21 mouse cellular contexts compared by ENCODE assay signal in the genomic region with DNA sequence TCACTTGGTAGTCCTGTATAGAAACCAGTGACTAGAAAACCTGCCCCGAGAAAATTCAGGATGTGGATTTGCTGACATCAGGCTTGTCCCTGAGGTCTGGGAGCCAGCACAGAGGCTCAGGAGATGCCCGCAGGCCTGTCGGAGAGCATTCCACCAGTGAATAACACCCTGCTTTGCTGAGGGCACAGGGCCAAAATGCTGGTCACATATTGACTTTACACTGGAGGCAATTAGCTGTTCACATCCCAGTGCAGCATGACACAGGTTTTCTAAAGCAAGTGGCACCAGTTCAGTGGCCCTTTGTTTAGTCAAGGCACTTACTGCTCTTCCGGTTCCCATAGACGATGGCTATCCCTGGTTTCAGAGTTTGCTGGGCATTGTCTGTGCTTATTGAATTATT. TPM values are rescaled to one million over a fixed set of nuclear protein-coding genes. Genes with fewer than 3 reads are reported as not detected.
DNase-seq lines count a peak whose midpoint lies in the region; ATAC-seq lines count a peak whose summit lies in the region.
"Had no signal": no experiment of that assay in that cellular context is flagged by ENCODE, and none has a peak within 500 bp of the region (broad histone marks: within the 10 kb centered on the region; RNA-seq: fewer than 3 reads in every experiment).

No protein-coding gene starts in this region.

- peak; percentile 47; the same call in 1 of the 2 replicates for ATAC-seq in lung, embryonic 16.5 days (ENCODE audit: low read depth)
- peak; percentile 78 for ATAC-seq in hindbrain, embryonic 16.5 days
- ATAC-seq: forebrain, embryonic 15.5 days; intestine, embryonic 16.5 days had no signal

- 57% methylated on average over 5 of the region's 5 CpGs for WGBS in lung, embryonic 16.5 days
- 50% methylated on average over 5 of the region's 5 CpGs for WGBS in hindbrain, embryonic 16.5 days

- 0 out of 2 replicates have a peak, but pooled peaks cover 2% of the 10 kb centered on the region for H3K4me1 ChIP-seq in lung, embryonic 16.5 days (replicated peaks; ENCODE audit: control insufficient read depth, insufficient read depth, low read length)
- no peaks in the 10 kb centered on the region for H3K4me1 ChIP-seq in hindbrain, embryonic 16.5 days (ENCODE audit: control insufficient read depth, insufficient read depth, low read depth, low read length)
- H3K4me1 ChIP-seq: limb, embryonic 10.5 days; liver, embryonic 13.5 days; stomach, embryonic 15.5 days had no signal

- H3K9me3 ChIP-seq in lung, embryonic 16.5 days (ENCODE audit: control insufficient read depth, low read length): no peaks in the 10 kb centered on the region
- H3K9me3 ChIP-seq in hindbrain, embryonic 16.5 days (ENCODE audit: control insufficient read depth, low read length): no peaks in the 10 kb centered on the region
- H3K9me3 ChIP-seq: embryonic facial prominence, embryonic 13.5 days; forebrain, embryonic 15.5 days; limb, embryonic 10.5 days; liver, embryonic 13.5 days; stomach, embryonic 15.5 days had no signal

- H3K36me3 ChIP-seq in lung, embryonic 16.5 days (ENCODE audit: control insufficient read depth, insufficient read depth, low read length): no peaks in the 10 kb centered on the region
- no peaks in the 10 kb centered on the region for H3K36me3 ChIP-seq in hindbrain, embryonic 16.5 days (ENCODE audit: control insufficient read depth, insufficient read depth, low read length)
- H3K36me3 ChIP-seq: embryonic facial prominence, embryonic 13.5 days; forebrain, embryonic 15.5 days; limb, embryonic 10.5 days; liver, embryonic 13.5 days; stomach, embryonic 15.5 days had no signal

- H3K4me2 ChIP-seq in lung, embryonic 16.5 days (ENCODE audit: low read depth, low read length): no peak overlapping the region
- H3K4me2 ChIP-seq in hindbrain, embryonic 16.5 days (ENCODE audit: low read length): no peak overlapping the region
- H3K4me2 ChIP-seq: embryonic facial prominence, embryonic 13.5 days; forebrain, embryonic 15.5 days; liver, embryonic 13.5 days; stomach, embryonic 15.5 days had no signal

- no peak overlapping the region for H3K4me3 ChIP-seq in lung, embryonic 16.5 days (ENCODE audit: low read length)
- H3K4me3 ChIP-seq in hindbrain, embryonic 16.5 days (ENCODE audit: low read length): no peak overlapping the region
- H3K4me3 ChIP-seq: embryonic facial prominence, embryonic 13.5 days; forebrain, embryonic 15.5 days; limb, embryonic 10.5 days; liver, embryonic 13.5 days; stomach, embryonic 15.5 days had no signal

- H3K27ac ChIP-seq in lung, embryonic 16.5 days (ENCODE audit: low read length): no peak overlapping the region
- no peak overlapping the region for H3K27ac ChIP-seq in hindbrain, embryonic 16.5 days (ENCODE audit: low read depth, low read length)
- H3K27ac ChIP-seq: embryonic facial prominence, embryonic 13.5 days; forebrain, embryonic 15.5 days; limb, embryonic 10.5 days; liver, embryonic 13.5 days; stomach, embryonic 15.5 days had no signal

- peak; percentile 79 for DNase-seq in heart, adult 11 months
- DNase-seq in heart, postnatal 4 days: no peak
- DNase-seq in lung, postnatal 25 days (ENCODE audit: low spot score): no peak
- peak; percentile 51 for DNase-seq in retina, postnatal 1 day
- no peak for DNase-seq in spleen, postnatal 14 days (ENCODE audit: low spot score in 2 of 2)
- no peak for DNase-seq in cerebellum, adult 11 months
- DNase-seq: adrenal gland, postnatal 25 days; B cell, adult 2 months; cerebellum, postnatal 36 days; heart, postnatal 10 days; liver, embryonic 13.5 days; right cerebral cortex, postnatal 25 days; thymus, postnatal 14 days had no signal

- H3K9ac ChIP-seq in lung, embryonic 16.5 days (ENCODE audit: low read length): no peak overlapping the region
- no peak overlapping the region for H3K9ac ChIP-seq in hindbrain, embryonic 16.5 days (ENCODE audit: low read depth, low read length)
- H3K9ac ChIP-seq: embryonic facial prominence, embryonic 13.5 days; forebrain, embryonic 15.5 days; liver, embryonic 13.5 days; stomach, embryonic 15.5 days had no signal

- no peaks in the 10 kb centered on the region for H3K27me3 ChIP-seq in lung, embryonic 16.5 days (ENCODE audit: control insufficient read depth, insufficient read depth, low read depth, low read length)
- no peaks in the 10 kb centered on the region for H3K27me3 ChIP-seq in hindbrain, embryonic 16.5 days (replicated peaks; ENCODE audit: control insufficient read depth, insufficient read depth, low read length)
- H3K27me3 ChIP-seq: embryonic facial prominence, embryonic 13.5 days; forebrain, embryonic 15.5 days; liver, embryonic 13.5 days; stomach, embryonic 15.5 days had no signal

RNA-seq across cellular contexts. Expression of a gene that starts 21.1 kb away (rescaled TPM):
- total RNA-seq in heart, postnatal 4 days (2021): 1 to 10 TPM; 5.5 to 6.4 TPM
- polyA plus RNA-seq in lung, embryonic 16.5 days (2015; fragmentation: Nextera tagmentation; extraction: Ambion mirVana): 6.4 and 7.0 TPM in 2 replicates
- 10.3 and 10.7 TPM in 2 replicates for polyA plus RNA-seq in hindbrain, embryonic 16.5 days (2015; fragmentation: Nextera tagmentation; extraction: Ambion mirVana)

RNA-seq across cellular contexts. Expression of a gene that starts 25.4 kb away (rescaled TPM):
- under 1 TPM; 0.16 to 0.31 TPM for total RNA-seq in heart, postnatal 4 days (2021)
- polyA plus RNA-seq in lung, embryonic 16.5 days (2015; fragmentation: Nextera tagmentation; extraction: Ambion mirVana): not detected in 2 replicates
- not detected in 2 replicates for polyA plus RNA-seq in hindbrain, embryonic 16.5 days (2015; fragmentation: Nextera tagmentation; extraction: Ambion mirVana)
- total RNA-seq: gastrocnemius, adult 18-20 months had no signal
- polyA plus RNA-seq: embryonic facial prominence, embryonic 13.5 days; forebrain, embryonic 15.5 days; intestine, embryonic 16.5 days; limb, embryonic 10.5 days; liver, embryonic 13.5 days; stomach, embryonic 15.5 days had no signal

Comparison
In these comparisons a context has a peak if more than half of its experiments do, and no peak if none do; other contexts are left out.
1. DNase-seq: peak in heart, adult 11 months (single experiment) and retina, postnatal 1 day (single experiment); none in heart, postnatal 4 days (single experiment), lung, postnatal 25 days (single experiment), spleen, postnatal 14 days (0 of 2) and cerebellum, adult 11 months (single experiment).